Mouse (Mus musculus) spleen, adult 10 weeks (tissue): ENCODE data around the gene Ccl7. TPM values are rescaled to one million over a fixed set of nuclear protein-coding genes. Genes with fewer than 3 reads are reported as not detected.

Experiments used
- polyA plus RNA-seq: library from polyadenylated mRNA; stranded (reverse); fragments of 350-450 nt; fragmentation: Illumina TruSeq; extraction: RNeasy Lipid Tissue Mini Kit (QIAGEN cat#74804); gene quantifications from one replicate; pipeline ENCODE4 v1.2.3, GENCODE M21; 2015; ENCODE audit warnings: low replicate concordance; ENCODE audit not compliant: insufficient read depth

Ccl7 gene
- polyA plus RNA-seq, result not detected

DNA sequence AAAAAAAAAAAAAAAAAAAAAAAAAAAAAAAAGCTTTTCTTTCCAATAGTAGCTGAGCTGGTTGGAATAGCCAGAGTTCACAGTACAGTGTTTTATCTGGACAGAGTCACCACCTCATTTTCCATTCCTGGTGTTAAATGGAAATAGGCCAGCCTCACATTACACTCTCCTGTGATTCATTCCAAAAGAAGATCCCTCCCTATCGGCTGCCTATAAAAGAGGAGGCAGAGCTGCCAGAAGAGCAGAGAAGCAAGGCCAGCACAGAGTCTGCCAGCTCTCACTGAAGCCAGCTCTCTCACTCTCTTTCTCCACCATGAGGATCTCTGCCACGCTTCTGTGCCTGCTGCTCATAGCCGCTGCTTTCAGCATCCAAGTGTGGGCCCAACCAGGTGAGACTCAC is at the start of gene Ccl7:
Ccl7 (plus strand) TSS at position 242 of the 400 bp plus-strand sequence.

GRCm38 (mm10) chr11:82035356-82035755 is 10.2 kb upstream of the Ccl7 start, which contains the start of gene Ccl2:
Gene Ccl2, plus strand, starts transcription at chr11:82035571.

DNA sequence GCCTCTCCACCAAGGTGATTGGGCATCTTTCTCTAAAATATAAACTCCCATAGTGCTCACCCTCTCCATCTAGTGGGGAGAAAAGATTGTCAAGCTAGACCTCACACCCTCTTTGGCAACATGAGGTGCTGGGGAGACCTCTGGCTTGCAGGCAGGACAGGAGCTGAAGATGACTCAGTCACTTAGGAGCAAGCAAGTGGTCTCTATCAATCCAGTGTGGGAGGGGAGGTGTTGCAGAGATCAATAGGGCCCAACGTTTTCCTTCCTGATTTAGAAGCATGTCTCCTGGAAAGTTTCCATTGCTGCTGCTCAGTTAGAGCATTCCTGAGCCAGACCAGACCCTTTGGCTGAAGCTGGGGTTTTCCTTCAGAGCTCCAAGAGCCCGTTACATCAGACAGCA is 7.0 kb upstream of the Ccl7 start, which contains the start of gene Gm17268:
Gm17268 (minus strand) TSS at position 28 of the 400 bp plus-strand sequence.

DNA sequence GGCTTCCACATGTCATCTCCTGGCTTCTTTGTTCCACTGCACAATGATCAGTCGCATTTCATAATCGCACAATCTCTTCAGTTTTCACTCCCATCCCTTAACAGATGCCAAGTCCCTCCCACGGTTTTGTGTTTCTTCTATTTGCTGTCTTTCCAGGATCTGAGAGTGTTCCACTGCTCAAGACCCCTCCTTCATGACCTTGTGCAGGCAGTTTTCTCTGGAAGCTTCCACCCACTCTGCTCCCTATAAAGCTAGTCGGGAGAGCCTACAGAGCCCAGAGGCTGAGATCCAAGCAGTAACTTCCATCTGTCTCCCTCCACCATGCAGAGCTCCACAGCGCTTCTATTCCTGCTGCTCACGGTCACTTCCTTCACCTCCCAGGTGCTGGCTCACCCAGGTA is 12.1 kb downstream of the Ccl7 start, which contains the start of gene Ccl11:
Ccl11 (plus strand) TSS at position 178 of the 400 bp plus-strand sequence.

Other genes with a start within 250 kb of the Ccl7 start
- gene 5530401A14Rik, start 185.0 kb upstream of the Ccl7 start, polyA plus RNA-seq, result not detected
- gene Asic2, start 77.3 kb upstream of the Ccl7 start, polyA plus RNA-seq, result 0.22 TPM
- gene Ccl2, start 10.1 kb upstream of the Ccl7 start, polyA plus RNA-seq, result 2.6 TPM
- not detected for gene Gm17268, start 7.2 kb upstream of the Ccl7 start, polyA plus RNA-seq
- gene Ccl11, start 12.1 kb downstream of the Ccl7 start, polyA plus RNA-seq, result 2.1 TPM
- 0.79 TPM for gene Ccl12, start 56.1 kb downstream of the Ccl7 start, polyA plus RNA-seq
- gene Ccl8, start 69.5 kb downstream of the Ccl7 start, polyA plus RNA-seq, result 2.3 TPM